Mouse (Mus musculus): Measurements from ENCODE around the gene 2310033P09Rik. TPM values are rescaled to one million over a fixed set of nuclear protein-coding genes. Genes with fewer than 3 reads are reported as not detected.
A peak's percentile ranks its signal among the peaks of the same experiment; 100 is the strongest.
"Not testable (repeated sequence)": the region's sequence is repeated elsewhere in the genome, so short reads cannot be mapped to it uniquely, and the experiment has no call there.

Gene 2310033P09Rik
- polyA plus RNA-seq, 1 experiment from 2014 or later, result 33.6 TPM

- H3K36me3 ChIP-seq (ENCODE audit: insufficient read depth, low read length), result peaks cover 44% of the 10 kb centered on the region
- H3K27me3 ChIP-seq (ENCODE audit: insufficient read depth, low read length), result not testable (repeated sequence)
These were observed 4.2 kb downstream of the 2310033P09Rik start for GRCm38 (mm10) chr11:59212320-59212719.

DNA sequence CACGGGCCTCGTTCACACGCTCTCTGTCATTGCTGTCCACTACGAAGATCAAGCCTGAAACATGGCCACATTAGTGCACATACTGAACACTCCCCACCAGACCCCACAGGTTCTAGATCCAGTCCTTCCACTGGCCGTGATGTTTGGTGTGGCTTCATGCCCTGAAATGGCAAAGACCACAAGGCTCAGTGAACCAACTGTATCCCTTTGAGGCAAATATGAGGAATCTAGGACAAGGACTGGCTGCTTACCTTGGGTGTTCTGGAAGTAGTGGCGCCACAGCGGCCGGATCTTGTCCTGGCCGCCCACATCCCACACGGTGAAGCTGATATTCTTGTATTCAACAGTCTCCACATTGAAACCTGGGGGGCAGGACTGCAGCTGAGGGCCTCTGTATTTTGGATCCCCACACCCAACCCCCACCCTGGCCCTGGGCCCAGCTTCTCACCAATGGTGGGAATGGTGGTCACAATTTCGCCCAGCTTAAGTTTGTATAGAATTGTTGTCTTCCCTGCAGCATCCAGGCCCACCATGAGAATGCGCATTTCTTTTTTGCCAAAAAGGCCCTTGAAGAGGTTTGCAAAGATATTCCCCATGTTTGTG is 4.9 kb downstream of the 2310033P09Rik start:
- Histone ChIP-seq H3K4me3 (ENCODE audit: low read length) (no peak overlapping the region), H3K36me3 (ENCODE audit: insufficient read depth, low read length) (peaks cover 48% of the 10 kb centered on the region), H3K4me2 (replicated peaks; ENCODE audit: low read depth, low read length) (no peak overlapping the region), H3K27ac (ENCODE audit: low read length) (no peak overlapping the region), H3K27me3 (ENCODE audit: insufficient read depth, low read length) (no peaks in the 10 kb centered on the region), H3K9ac (replicated peaks; ENCODE audit: low read length) (no peak overlapping the region), H3K9me3 (ENCODE audit: low read length) (no peaks in the 10 kb centered on the region), H3K4me1 (ENCODE audit: insufficient read depth, low read length) (peaks cover 23% of the 10 kb centered on the region)
- no peak for ATAC-seq (ENCODE audit: low FRiP score, low TSS enrichment)
- WGBS, result 89% methylated on average over 12 of the region's 12 CpGs

More at GRCm38 (mm10) chr11:59212320-59212719, 4.2 kb downstream of the 2310033P09Rik start:
- H3K9ac ChIP-seq (replicated peaks; ENCODE audit: low read length); ATAC-seq (ENCODE audit: low FRiP score, low TSS enrichment); H3K27ac ChIP-seq (ENCODE audit: low read length); H3K4me2 ChIP-seq (replicated peaks; ENCODE audit: low read depth, low read length); H3K4me3 ChIP-seq (ENCODE audit: low read length); H3K9me3 ChIP-seq (ENCODE audit: low read length): not testable (repeated sequence)
- 74% methylated on average over 12 of the region's 12 CpGs for WGBS
- peaks cover 24% of the 10 kb centered on the region; the same call in 1 of the 2 replicates for H3K4me1 ChIP-seq (ENCODE audit: insufficient read depth, low read length)

DNA sequence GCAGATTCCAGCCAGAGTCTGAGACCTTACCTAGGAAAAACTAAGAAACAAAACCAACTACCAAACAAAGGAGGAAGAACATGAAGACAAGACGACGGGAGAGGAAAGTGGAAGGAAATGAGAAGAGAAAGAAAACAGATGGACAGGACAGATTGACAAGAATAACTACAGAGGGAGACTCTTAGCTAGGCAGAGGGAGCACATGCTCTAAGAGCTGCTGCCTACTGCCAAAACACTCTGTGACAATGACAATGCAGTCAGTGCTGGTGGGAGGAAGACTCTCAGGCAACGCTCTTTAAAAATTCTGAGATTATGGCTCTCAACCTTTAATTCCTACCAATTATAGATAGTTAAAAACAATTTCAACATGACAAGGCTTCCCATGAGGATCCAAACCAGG is 8.8 kb downstream of the 2310033P09Rik start:
- Histone ChIP-seq H3K9ac (replicated peaks; ENCODE audit: low read length) (no peak overlapping the region), H3K36me3 (ENCODE audit: insufficient read depth, low read length) (peaks cover 41% of the 10 kb centered on the region), H3K4me2 (replicated peaks; ENCODE audit: low read depth, low read length) (no peak overlapping the region), H3K4me1 (ENCODE audit: insufficient read depth, low read length) (peaks cover 16% of the 10 kb centered on the region), H3K27me3 (ENCODE audit: insufficient read depth, low read length) (no peaks in the 10 kb centered on the region), H3K4me3 (ENCODE audit: low read length) (no peak overlapping the region), H3K27ac (ENCODE audit: low read length) (no peak overlapping the region), H3K9me3 (ENCODE audit: low read length) (no peaks in the 10 kb centered on the region)
- ATAC-seq (ENCODE audit: low FRiP score, low TSS enrichment), result no peak
- WGBS, result 79% methylated on average over 3 of the region's 3 CpGs

DNA sequence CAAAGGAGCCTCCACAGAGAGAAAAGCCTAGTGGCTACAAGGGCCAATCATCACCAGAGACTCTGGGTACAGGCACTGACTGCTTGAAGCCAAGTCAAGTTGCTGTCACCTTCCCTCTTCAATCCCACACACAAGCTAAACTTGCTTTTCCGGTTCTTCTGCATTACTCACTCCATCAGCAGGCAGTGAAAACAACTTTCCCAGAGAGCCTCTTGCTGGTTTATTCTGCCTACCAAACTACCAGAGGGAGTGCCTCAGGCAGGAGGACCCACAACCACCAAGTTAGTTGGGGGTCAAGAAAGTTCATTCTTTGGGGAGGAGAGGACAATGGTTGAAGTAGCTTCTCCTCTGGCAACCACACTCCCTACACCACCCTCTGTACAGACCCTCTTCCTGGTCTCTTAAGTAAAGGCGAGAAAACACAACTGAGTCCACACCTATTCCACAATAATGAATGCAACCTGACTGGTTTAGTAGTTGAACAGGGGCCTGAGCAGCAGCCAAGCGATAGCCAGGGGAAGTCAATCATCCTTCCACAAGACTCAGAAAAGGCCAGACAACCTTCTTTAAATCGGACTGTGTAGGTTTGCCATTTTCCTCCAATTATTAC is 10.4 kb downstream of the 2310033P09Rik start:
- Histone ChIP-seq H3K36me3 (ENCODE audit: insufficient read depth, low read length) (peaks cover 36% of the 10 kb centered on the region), H3K27ac (ENCODE audit: low read length) (peak overlapping the region; percentile 79), H3K4me3 (ENCODE audit: low read length) (no peak overlapping the region), H3K27me3 (ENCODE audit: insufficient read depth, low read length) (no peaks in the 10 kb centered on the region), H3K9me3 (ENCODE audit: low read length) (no peaks in the 10 kb centered on the region), H3K4me2 (replicated peaks; ENCODE audit: low read depth, low read length) (peak overlapping the region; percentile 7; the same call in 1 of the 2 replicates), H3K9ac (replicated peaks; ENCODE audit: low read length) (no peak overlapping the region), H3K4me1 (ENCODE audit: insufficient read depth, low read length) (peaks cover 20% of the 10 kb centered on the region)
- ATAC-seq (ENCODE audit: low FRiP score, low TSS enrichment), result peak; percentile 51; the same call in 1 of the 2 replicates
- 73% methylated on average over 4 of the region's 4 CpGs for whole genome bisulfite sequencing

DNA sequence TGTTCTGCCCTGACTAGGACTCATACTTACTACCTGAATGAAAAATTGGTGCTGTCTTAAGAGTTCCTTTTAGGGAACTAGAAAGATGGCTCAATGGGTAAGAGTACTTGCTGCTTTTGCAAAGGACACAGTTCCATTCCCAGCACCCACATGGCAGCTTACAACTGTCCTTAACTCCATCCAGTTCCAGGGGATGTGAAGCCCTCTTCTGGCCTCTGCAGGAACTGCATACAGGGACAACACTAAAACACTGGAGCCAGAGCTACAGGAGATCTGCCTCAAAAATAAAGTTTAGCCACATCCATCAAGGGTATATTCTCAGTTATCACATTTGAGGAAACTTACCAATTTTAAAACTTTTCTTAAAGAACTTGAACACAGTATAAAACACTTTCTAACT is 10.9 kb downstream of the 2310033P09Rik start:
- Histone ChIP-seq H3K9me3 (ENCODE audit: low read length) (no peaks in the 10 kb centered on the region), H3K9ac (replicated peaks; ENCODE audit: low read length) (no peak overlapping the region), H3K4me1 (ENCODE audit: insufficient read depth, low read length) (peaks cover 23% of the 10 kb centered on the region), H3K4me3 (ENCODE audit: low read length) (no peak overlapping the region), H3K27ac (ENCODE audit: low read length) (peak overlapping the region; percentile 79), H3K27me3 (ENCODE audit: insufficient read depth, low read length) (no peaks in the 10 kb centered on the region), H3K36me3 (ENCODE audit: insufficient read depth, low read length) (peaks cover 34% of the 10 kb centered on the region), H3K4me2 (replicated peaks; ENCODE audit: low read depth, low read length) (no peak overlapping the region; the same call in 1 of the 2 replicates)
- ATAC-seq (ENCODE audit: low FRiP score, low TSS enrichment), result no peak

GRCm38 (mm10) chr11:59221604-59222003 is 13.5 kb downstream of the 2310033P09Rik start:
- no peak overlapping the region for H3K9ac ChIP-seq (replicated peaks; ENCODE audit: low read length)
- H3K4me2 ChIP-seq (replicated peaks; ENCODE audit: low read depth, low read length), result no peak overlapping the region
- H3K9me3 ChIP-seq (ENCODE audit: low read length), result no peaks in the 10 kb centered on the region
- peaks cover 48% of the 10 kb centered on the region for H3K4me1 ChIP-seq (ENCODE audit: insufficient read depth, low read length)
- H3K27ac ChIP-seq (ENCODE audit: low read length), result no peak overlapping the region
- no peak overlapping the region for H3K4me3 ChIP-seq (ENCODE audit: low read length)
- no peak for ATAC-seq (ENCODE audit: low FRiP score, low TSS enrichment)
- H3K36me3 ChIP-seq (ENCODE audit: insufficient read depth, low read length), result peaks cover 20% of the 10 kb centered on the region
- no peaks in the 10 kb centered on the region for H3K27me3 ChIP-seq (ENCODE audit: insufficient read depth, low read length)

GRCm38 (mm10) chr11:59222306-59222705 is 14.2 kb downstream of the 2310033P09Rik start:
- H3K4me2 ChIP-seq (replicated peaks; ENCODE audit: low read depth, low read length), result no peak overlapping the region
- 82% methylated on average over 4 of the region's 4 CpGs for WGBS
- no peaks in the 10 kb centered on the region for H3K27me3 ChIP-seq (ENCODE audit: insufficient read depth, low read length)
- H3K4me1 ChIP-seq (ENCODE audit: insufficient read depth, low read length), result peaks cover 49% of the 10 kb centered on the region
- no peaks in the 10 kb centered on the region for H3K9me3 ChIP-seq (ENCODE audit: low read length)
- ATAC-seq (ENCODE audit: low FRiP score, low TSS enrichment), result no peak
- H3K4me3 ChIP-seq (ENCODE audit: low read length), result no peak overlapping the region
- H3K9ac ChIP-seq (replicated peaks; ENCODE audit: low read length), result no peak overlapping the region
- peaks cover 18% of the 10 kb centered on the region for H3K36me3 ChIP-seq (ENCODE audit: insufficient read depth, low read length)
- H3K27ac ChIP-seq (ENCODE audit: low read length), result no peak overlapping the region

DNA sequence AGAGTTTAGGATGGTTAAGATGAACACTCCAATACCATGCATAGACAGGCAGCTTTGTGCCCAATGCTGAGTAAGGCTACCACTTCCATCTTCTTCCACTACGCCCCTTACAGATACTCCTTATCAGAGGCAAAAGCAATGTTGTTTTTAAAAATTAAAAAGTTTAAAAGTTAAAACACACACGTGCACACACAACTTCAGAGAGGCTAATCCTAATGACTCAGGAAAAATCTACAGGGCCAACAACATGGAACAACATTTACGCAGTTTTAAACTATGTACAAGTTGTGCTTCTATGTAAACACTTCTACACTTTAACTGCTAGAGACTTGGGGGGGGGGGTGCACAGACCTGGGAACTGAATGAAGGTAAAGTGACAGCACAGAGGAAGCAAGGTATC is 15.9 kb downstream of the 2310033P09Rik start:
- peaks cover 7% of the 10 kb centered on the region; the same call in 1 of the 2 replicates for H3K36me3 ChIP-seq (ENCODE audit: insufficient read depth, low read length)
- H3K9ac ChIP-seq (replicated peaks; ENCODE audit: low read length), result no peak overlapping the region
- 92% methylated on average over 3 of the region's 3 CpGs for WGBS
- H3K4me1 ChIP-seq (ENCODE audit: insufficient read depth, low read length), result peaks cover 44% of the 10 kb centered on the region
- no peaks in the 10 kb centered on the region for H3K9me3 ChIP-seq (ENCODE audit: low read length)
- H3K4me3 ChIP-seq (ENCODE audit: low read length), result no peak overlapping the region
- H3K27me3 ChIP-seq (ENCODE audit: insufficient read depth, low read length), result no peaks in the 10 kb centered on the region
- no peak overlapping the region for H3K27ac ChIP-seq (ENCODE audit: low read length)
- H3K4me2 ChIP-seq (replicated peaks; ENCODE audit: low read depth, low read length), result no peak overlapping the region
- no peak for ATAC-seq (ENCODE audit: low FRiP score, low TSS enrichment)

GRCm38 (mm10) chr11:59224470-59224869 is 16.3 kb downstream of the 2310033P09Rik start:
- no peak overlapping the region for H3K4me2 ChIP-seq (replicated peaks; ENCODE audit: low read depth, low read length)
- H3K4me1 ChIP-seq (ENCODE audit: insufficient read depth, low read length), result peaks cover 43% of the 10 kb centered on the region
- 58% methylated on average over 2 of the region's 2 CpGs for WGBS

DNA sequence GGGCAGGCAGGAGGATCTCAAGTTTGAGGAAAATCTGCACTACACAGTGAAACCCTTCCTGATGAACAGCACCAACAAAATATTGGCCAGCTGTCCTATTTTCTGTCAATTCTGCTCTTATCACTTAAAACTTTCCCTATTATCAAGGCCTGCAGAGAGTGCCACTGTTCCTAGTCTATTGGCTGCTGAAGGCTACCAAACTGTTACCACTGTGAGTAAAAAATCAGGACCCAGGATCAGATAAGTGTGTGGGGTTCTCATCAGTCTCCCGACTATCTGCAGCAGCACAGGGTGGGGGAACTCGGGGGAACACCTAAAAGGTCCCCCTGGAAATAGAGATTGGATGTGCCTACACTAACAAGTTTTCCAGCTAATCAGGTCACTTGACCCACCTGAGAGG is 17.0 kb downstream of the 2310033P09Rik start:
- Histone ChIP-seq H3K36me3 (ENCODE audit: insufficient read depth, low read length) (peaks cover 5% of the 10 kb centered on the region; the same call in 1 of the 2 replicates), H3K4me2 (replicated peaks; ENCODE audit: low read depth, low read length) (peak overlapping the region; percentile 86), H3K4me1 (ENCODE audit: insufficient read depth, low read length) (peaks cover 43% of the 10 kb centered on the region), H3K27me3 (ENCODE audit: insufficient read depth, low read length) (no peaks in the 10 kb centered on the region), H3K4me3 (ENCODE audit: low read length) (peak overlapping the region; percentile 4; the same call in 1 of the 2 replicates), H3K27ac (ENCODE audit: low read length) (no peak overlapping the region), H3K9ac (replicated peaks; ENCODE audit: low read length) (no peak overlapping the region), H3K9me3 (ENCODE audit: low read length) (no peaks in the 10 kb centered on the region)
- ATAC-seq (ENCODE audit: low FRiP score, low TSS enrichment), result no peak
- WGBS, result 74% methylated on average over 2 of the region's 2 CpGs

More at GRCm38 (mm10) chr11:59224470-59224869, 16.3 kb downstream of the 2310033P09Rik start:
- Histone ChIP-seq H3K27me3 (ENCODE audit: insufficient read depth, low read length) (no peaks in the 10 kb centered on the region), H3K9me3 (ENCODE audit: low read length) (no peaks in the 10 kb centered on the region), H3K36me3 (ENCODE audit: insufficient read depth, low read length) (peaks cover 6% of the 10 kb centered on the region; the same call in 1 of the 2 replicates), H3K27ac (ENCODE audit: low read length) (no peak overlapping the region), H3K4me3 (ENCODE audit: low read length) (no peak overlapping the region), H3K9ac (replicated peaks; ENCODE audit: low read length) (no peak overlapping the region)
- ATAC-seq (ENCODE audit: low FRiP score, low TSS enrichment), result no peak
